Mouse (Mus musculus): ENCODE measurements around the gene Gm3298.
"Not testable (repeated sequence)": the region's sequence is repeated elsewhere in the genome, so short reads cannot be mapped to it uniquely, and the experiment has no call there.

The Gm3298 gene

DNA sequence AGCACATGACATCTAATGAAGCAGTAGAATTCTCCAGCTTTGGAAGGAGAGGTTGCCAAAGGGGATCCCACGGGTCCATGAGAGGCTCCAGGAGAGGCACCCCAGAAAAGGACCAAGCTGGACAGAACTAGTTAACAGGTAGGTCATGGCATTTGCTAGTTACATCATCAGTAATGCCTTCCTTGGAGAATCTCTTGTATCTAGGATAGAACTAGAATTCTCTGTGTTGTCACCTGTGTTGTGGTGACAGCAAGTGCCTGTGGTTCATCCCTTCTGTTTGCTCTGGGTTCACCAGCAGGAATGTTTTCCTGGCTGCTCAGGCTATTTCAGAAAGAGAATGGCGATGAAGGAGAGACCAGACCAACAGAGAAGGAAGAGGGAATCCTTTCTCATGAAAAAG is at the start of gene Gm3298:
TSS of gene Gm3298 (plus strand) at position 301 of the 400 bp plus-strand sequence.
- DNase-seq (ENCODE audit: low spot score in 2 of 2) = not testable (repeated sequence)

DNA sequence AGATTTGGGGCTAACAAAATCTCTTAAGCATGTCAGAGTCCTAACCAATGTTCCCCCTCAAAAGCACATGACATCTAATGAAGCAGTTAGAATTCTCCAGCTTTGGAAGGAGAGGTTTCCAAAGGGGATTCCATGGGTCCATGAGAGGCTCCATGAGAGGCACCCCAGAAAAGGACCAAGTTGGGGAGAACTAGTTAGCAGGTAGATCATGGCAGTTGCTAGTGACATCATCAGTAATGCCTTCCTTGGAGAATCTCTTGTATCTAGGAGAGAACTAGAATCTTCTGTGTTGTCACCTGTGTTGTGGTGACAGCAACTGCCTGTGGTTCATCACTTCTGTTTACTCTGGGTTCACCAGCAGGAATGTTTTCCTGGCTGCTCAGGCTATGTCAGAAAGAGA is 32.1 kb upstream of the Gm3298 start, which contains the start of gene Gm8297:
TSS of gene Gm8297 (plus strand) at position 301 of the 400 bp plus-strand sequence.
- DNase-seq (ENCODE audit: low spot score in 2 of 2) = not testable (repeated sequence)

DNA sequence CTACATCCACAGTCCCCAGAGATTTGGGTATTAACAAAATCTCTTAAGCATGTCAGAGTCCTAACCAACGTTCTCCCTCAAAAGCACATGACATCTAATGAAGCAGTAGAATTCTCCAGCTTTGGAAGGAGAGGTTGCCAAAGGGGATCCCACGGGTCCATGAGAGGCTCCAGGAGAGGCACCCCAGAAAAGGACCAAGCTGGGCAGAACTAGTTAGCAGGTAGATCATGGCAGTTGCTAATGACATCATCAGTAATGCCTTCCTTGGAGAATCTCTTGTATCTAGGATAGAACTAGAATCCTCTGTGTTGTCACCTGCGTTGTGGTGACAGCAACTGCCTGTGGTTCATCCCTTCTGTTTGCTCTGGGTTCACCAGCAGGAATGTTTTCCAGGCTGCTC is 34.6 kb downstream of the Gm3298 start, which contains the start of gene 4930555G01Rik:
TSS of gene 4930555G01Rik (plus strand) at position 301 of the 400 bp plus-strand sequence.
- not testable (repeated sequence) for DNase-seq (ENCODE audit: low spot score in 2 of 2)
